Mouse (Mus musculus): ENCODE measurements around the gene Fam160a2.

DNA sequence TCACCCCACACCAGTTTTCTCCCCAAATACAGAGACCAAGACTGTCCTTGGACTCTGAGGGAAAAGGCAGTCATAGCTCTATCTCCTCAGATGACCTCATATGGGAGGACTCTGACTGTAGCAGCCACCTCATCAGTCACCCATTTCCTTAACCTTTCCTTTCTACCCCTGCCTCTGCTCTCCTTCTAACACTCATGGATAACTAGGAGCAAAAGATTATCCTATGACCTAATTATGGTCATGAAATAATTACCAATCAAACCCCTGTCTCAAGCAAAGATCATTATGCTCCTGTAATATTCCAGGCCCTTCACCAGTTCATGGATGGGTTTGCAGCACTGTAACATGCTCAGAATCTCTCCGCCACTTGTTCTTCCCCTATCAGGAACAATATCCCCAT, 31.9 kb downstream of the Fam160a2 start, which contains the start of gene Olfr692:
- TF ChIP-seq CTCF (IDR thresholded peaks at IDR 0.05; ENCODE audit: low read depth, low read length): no peak
- no peak for TF ChIP-seq TAL1 (conservative IDR thresholded peaks at IDR 0.05; ENCODE audit: low read depth, low read length)
- no peak for TF ChIP-seq GATA1 (IDR thresholded peaks at IDR 0.05; ENCODE audit: borderline replicate concordance, low read length)

Measured in G1E (cell line).